Mouse (Mus musculus) small intestine, adult 2 months (tissue): ENCODE data around the gene Svop. TPM values are rescaled to one million over a fixed set of nuclear protein-coding genes. Genes with fewer than 3 reads are reported as not detected.

Experiments used
- H3K27ac ChIP-seq: fragments of 200-500 bp; 2 replicates; pipeline ENCODE4 v1.5.1; 2012; ENCODE audit warnings: low read depth, low read length, control low read depth, inconsistent platforms; ENCODE audit not compliant: insufficient read depth
- H3K27me3 ChIP-seq: fragments of 200-500 bp; 2 replicates; pipeline ENCODE4 v1.6.1; 2012; ENCODE audit warnings: mild to moderate bottlenecking, moderate library complexity, low read length, inconsistent platforms; ENCODE audit not compliant: control insufficient read depth, insufficient read depth
- H3K36me3 ChIP-seq: fragments of 200-500 bp; 2 replicates; pipeline ENCODE4 v1.6.1; 2012; ENCODE audit warnings: mild to moderate bottlenecking, low read length, control low read depth, inconsistent platforms; ENCODE audit not compliant: control insufficient read depth, insufficient read depth
- H3K4me1 ChIP-seq: fragments of 200-500 bp; 2 replicates; pipeline ENCODE4 v1.6.1; 2012; ENCODE audit warnings: low read length, inconsistent platforms, mixed read lengths; ENCODE audit not compliant: control insufficient read depth, insufficient read depth, insufficient read length
- H3K4me3 ChIP-seq: fragments of 200-500 bp; 2 replicates; pipeline ENCODE4 v1.5.1; 2012; ENCODE audit warnings: low read depth, mild to moderate bottlenecking, control low read depth, inconsistent platforms, low read length, moderate library complexity
- CTCF ChIP-seq: fragments of 200-500 bp; IDR thresholded peaks from 2 replicates; pipeline ENCODE4 v1.5.1; 2012; ENCODE audit warnings: low read depth, mild to moderate bottlenecking, control low read depth, inconsistent platforms, low read length, moderate library complexity, mixed read lengths; ENCODE audit not compliant: insufficient replicate concordance, insufficient read length; ENCODE audit errors: extremely low read depth
- POLR2A ChIP-seq: fragments of 200-500 bp; IDR thresholded peaks from 2 replicates; pipeline ENCODE4 v1.6.1; 2012; ENCODE audit warnings: low read depth, mild to moderate bottlenecking, control low read depth, inconsistent platforms, low read length, moderate library complexity
- WGBS: fragments of 180-500 bp; shearing (Covaris S2); methylation state at CpG from one replicate; pipeline ENCODE4 v1.1.7; 2018; 5-methylcytosine and 5-hydroxymethylcytosine counted together
- polyA plus RNA-seq: library from polyadenylated mRNA; depleted of rRNA; stranded (reverse); fragments of >200 nt; gene quantifications from 2 replicates; pipeline ENCODE4 v1.2.3, GENCODE M21; 2012; rRNA removed

Gene Svop
- polyA plus RNA-seq, 1 experiment, result 0.42 TPM

- no peak overlapping the region for H3K27ac ChIP-seq
- H3K4me1 ChIP-seq, result peaks cover 44% of the 10 kb centered on the region
- H3K36me3 ChIP-seq, result peaks cover 2% of the 10 kb centered on the region; the same call in 1 of the 2 replicates
- TF ChIP-seq CTCF (no peak), POLR2A (no peak)
- no peaks in the 10 kb centered on the region for H3K27me3 ChIP-seq
- no peak overlapping the region for H3K4me3 ChIP-seq
- 79% methylated on average over 8 of the region's 8 CpGs for WGBS
Measured at GRCm38 (mm10) chr5:113977309-113977708, 114.1 kb downstream of the Svop start.

Other genes starting within 250 kb of the Svop start
- gene Coro1c, start 182.8 kb downstream of the Svop start, polyA plus RNA-seq, result 68.3 and 144 TPM in 2 replicates
- 6.7 and 11.3 TPM in 2 replicates for gene Ssh1, start 97.7 kb downstream of the Svop start, polyA plus RNA-seq
- 11.9 and 16.8 TPM in 2 replicates for gene Dao, start 87.9 kb downstream of the Svop start, polyA plus RNA-seq
- gene Usp30, start 26.1 kb downstream of the Svop start, polyA plus RNA-seq, result 6.2 and 10.9 TPM in 2 replicates
- 3.1 and 6.6 TPM in 2 replicates for gene Alkbh2, start 36.6 kb upstream of the Svop start, polyA plus RNA-seq
- gene Ung, start 38.8 kb upstream of the Svop start, polyA plus RNA-seq, result 4.8 and 6.7 TPM in 2 replicates
- gene Acacb, start 55.0 kb upstream of the Svop start, polyA plus RNA-seq, result 3.1 and 5.9 TPM in 2 replicates
- 0.03 TPM in 1 of 2 replicates, not detected in the other for gene Foxn4, start 182.2 kb upstream of the Svop start, polyA plus RNA-seq
- gene Myo1h, start 197.6 kb upstream of the Svop start, polyA plus RNA-seq, result 0.27 and 0.85 TPM in 2 replicates